Mouse (Mus musculus) ES-E14 (cell line): Measurements from ENCODE around the gene Anxa10. TPM values are rescaled to one million over a fixed set of nuclear protein-coding genes. Genes with fewer than 3 reads are reported as not detected.

Source experiments
- DNase-seq: peaks from one replicate; pipeline ENCODE4 v3.0.0-alpha.2; 2013; ENCODE audit warnings: low read depth, low spot score
- H3K27ac ChIP-seq: 2 replicates; pipeline ENCODE4 v1.5.1; 2012; ENCODE audit warnings: low read depth, mild to moderate bottlenecking, low read length, moderate library complexity, mixed read lengths; ENCODE audit not compliant: poor library complexity, insufficient read depth, severe bottlenecking
- H3K36me3 ChIP-seq: 2 replicates; pipeline ENCODE4 v1.6.1; 2012; ENCODE audit warnings: mild to moderate bottlenecking, low read length, moderate library complexity, mixed read lengths; ENCODE audit not compliant: control insufficient read depth, poor library complexity, insufficient read depth, severe bottlenecking
- H3K4me1 ChIP-seq, 2 experiments: fragments of 150-350 bp in 1 of 2; sonication (generic) in 1 of 2; 2 replicates each; pipeline ENCODE4 v1.6.1; 2012; ENCODE audit warnings: low read length in 2 of 2, mild to moderate bottlenecking in 1 of 2, mixed read lengths in 1 of 2; ENCODE audit not compliant: control insufficient read depth in 2 of 2, insufficient read depth in 2 of 2, poor library complexity in 1 of 2
- H3K4me3 ChIP-seq, 2 experiments: fragments of 150-350 bp in 1 of 2; sonication (generic) in 1 of 2; 2 replicates each; pipeline ENCODE4 v1.5.1; 2012; ENCODE audit warnings: low read length in 2 of 2, low read depth in 1 of 2, mild to moderate bottlenecking in 1 of 2, mixed read lengths in 1 of 2; ENCODE audit not compliant: insufficient read depth in 1 of 2, poor library complexity in 1 of 2, severe bottlenecking in 1 of 2
- H3K9ac ChIP-seq: 2 replicates; pipeline ENCODE4 v1.6.1; 2012; ENCODE audit warnings: low read depth, mild to moderate bottlenecking, low read length, mixed read lengths; ENCODE audit not compliant: poor library complexity, insufficient read depth, severe bottlenecking
- H3K9me3 ChIP-seq: fragments of 150-350 bp; sonication (generic); 2 replicates; pipeline ENCODE4 v1.6.1; 2012; ENCODE audit warnings: low read depth, mild to moderate bottlenecking, low read length; ENCODE audit not compliant: control insufficient read depth, insufficient read depth
- CHD2 ChIP-seq: IDR thresholded peaks from 2 replicates; pipeline ENCODE4 v1.6.1; 2014; ENCODE audit warnings: mild to moderate bottlenecking, low read depth, low read length, inconsistent platforms
- HCFC1 ChIP-seq: IDR thresholded peaks from 2 replicates; pipeline ENCODE4 v1.6.1; 2012; ENCODE audit warnings: low read length, inconsistent platforms, borderline replicate concordance; ENCODE audit not compliant: insufficient read depth
- MAFK ChIP-seq: IDR thresholded peaks from 2 replicates; pipeline ENCODE4 v1.6.1; 2014; ENCODE audit warnings: mild to moderate bottlenecking, low read depth, low read length, inconsistent platforms; ENCODE audit not compliant: insufficient read depth
- ZC3H11A ChIP-seq: IDR thresholded peaks from 2 replicates; pipeline ENCODE4 v1.6.1; 2012; ENCODE audit warnings: low read depth, mild to moderate bottlenecking, inconsistent platforms, low read length, borderline replicate concordance
- ZNF384 ChIP-seq: IDR thresholded peaks from 2 replicates; pipeline ENCODE4 v1.6.1; 2012; ENCODE audit warnings: low read depth, low read length, inconsistent platforms
- in situ Hi-C, 2 experiments: fragments of 600-800 bp; cut with MboI; formaldehyde crosslinking; loops; one replicate each; pipeline ENCODE4 v1.15.1; 2025; ENCODE audit warnings: low sequenced_read_pairs in 2 of 2, inconsistent platforms in 1 of 2; ENCODE audit not compliant: unreplicated experiment in 2 of 2
- total RNA-seq: library from RNA; depleted of rRNA; stranded (reverse); fragments of 300-350 nt; gene quantifications from 2 replicates; pipeline ENCODE4 v1.2.3, GENCODE M21; 2012; rRNA removed

Anxa10 gene
- total RNA-seq, 1 experiment = not detected

- Histone ChIP-seq H3K4me3 (no peak overlapping the region), H3K9me3 (no peaks in the 10 kb centered on the region), H3K9ac (no peak overlapping the region), H3K27ac (no peak overlapping the region), H3K4me1 (no peaks in the 10 kb centered on the region), H3K36me3 (no peaks in the 10 kb centered on the region)
- in situ Hi-C loops = no loop called here
- no peak for DNase-seq
- TF ChIP-seq HCFC1 = no peak
Observed at GRCm38 (mm10) chr8:62014582-62014981, 108.4 kb downstream of the Anxa10 start.

GRCm38 (mm10) chr8:62014166-62014565 lies 108.8 kb downstream of the Anxa10 start:
- no peak for DNase-seq
- no peak overlapping the region for H3K27ac ChIP-seq
- H3K4me3 ChIP-seq = no peak overlapping the region
- no peak overlapping the region for H3K9ac ChIP-seq
- H3K4me1 ChIP-seq = no peaks in the 10 kb centered on the region
- no peaks in the 10 kb centered on the region for H3K36me3 ChIP-seq
- in situ Hi-C loops = no loop called here
- TF ChIP-seq ZNF384 = no peak
- no peak for TF ChIP-seq MAFK
- TF ChIP-seq CHD2 = no peak
- TF ChIP-seq HCFC1 = no peak
- TF ChIP-seq ZC3H11A = no peak
- H3K9me3 ChIP-seq = no peaks in the 10 kb centered on the region

Other genes starting within 250 kb of the Anxa10 start
- gene Palld, start 220.5 kb downstream of the Anxa10 start, total RNA-seq = 24.6 and 36.3 TPM in 2 replicates
- gene Ddx60, start 195.1 kb downstream of the Anxa10 start, total RNA-seq = 0.26 and 0.31 TPM in 2 replicates